8 mouse cellular contexts compared by ENCODE assay signal in genomic region chr1:182140370-182140769, GRCm38 (mm10). TPM values are rescaled to one million over a fixed set of nuclear protein-coding genes. Genes with fewer than 3 reads are reported as not detected.
DNase-seq lines count a peak whose midpoint lies in the region; ATAC-seq and TF ChIP-seq lines count a peak whose summit lies in the region.

No protein-coding gene starts in this region.

- 5% methylated on average over 6 of the region's 6 CpGs for WGBS in bone marrow, adult 2 months
- WGBS in heart, embryonic 13.5 days: 2% methylated on average over 6 of the region's 6 CpGs
- WGBS in liver, embryonic 11.5 days: 2% methylated on average over 6 of the region's 6 CpGs
- 2% methylated on average over 6 of the region's 6 CpGs for WGBS in stomach, embryonic 15.5 days

- H3K4me3 ChIP-seq in bone marrow, adult 2 months (replicated peaks; ENCODE audit: control insufficient read depth, low read depth, low read length): no peak overlapping the region
- H3K4me3 ChIP-seq in heart, embryonic 13.5 days: no peak overlapping the region
- H3K4me3 ChIP-seq in liver, embryonic 11.5 days (ENCODE audit: low read depth, low read length): no peak overlapping the region
- H3K4me3 ChIP-seq in stomach, embryonic 15.5 days (replicated peaks): no peak overlapping the region

- no peak overlapping the region for H3K27ac ChIP-seq in bone marrow, adult 2 months (ENCODE audit: control insufficient read depth, insufficient read depth, low read depth, low read length, poor library complexity)
- no peak overlapping the region for H3K27ac ChIP-seq in heart, embryonic 13.5 days (replicated peaks)
- no peak overlapping the region for H3K27ac ChIP-seq in liver, embryonic 11.5 days (ENCODE audit: low read depth, low read length)
- no peak overlapping the region for H3K27ac ChIP-seq in stomach, embryonic 15.5 days

- H3K4me2 ChIP-seq in heart, embryonic 13.5 days: peak overlapping the region; percentile 45
- 0 out of 2 replicates have a peak overlapping the region, but pooled peaks have one; percentile 11 for H3K4me2 ChIP-seq in liver, embryonic 11.5 days
- peak overlapping the region; percentile 37 for H3K4me2 ChIP-seq in stomach, embryonic 15.5 days

- no peaks in the 10 kb centered on the region for H3K9me3 ChIP-seq in heart, embryonic 13.5 days
- H3K9me3 ChIP-seq in liver, embryonic 11.5 days (ENCODE audit: control insufficient read depth, low read length): no peaks in the 10 kb centered on the region
- H3K9me3 ChIP-seq in stomach, embryonic 15.5 days: no peaks in the 10 kb centered on the region

- peak overlapping the region; percentile 58; the same call in 1 of the 2 replicates for H3K9ac ChIP-seq in heart, embryonic 13.5 days
- no peak overlapping the region for H3K9ac ChIP-seq in liver, embryonic 11.5 days (ENCODE audit: low read depth, low read length)
- no peak overlapping the region for H3K9ac ChIP-seq in stomach, embryonic 15.5 days

- H3K4me1 ChIP-seq in bone marrow, adult 2 months (ENCODE audit: control insufficient read depth, insufficient read depth, low read length): no peaks in the 10 kb centered on the region
- peaks cover 12% of the 10 kb centered on the region for H3K4me1 ChIP-seq in heart, embryonic 13.5 days
- peaks cover 5% of the 10 kb centered on the region; the same call in 1 of the 2 replicates for H3K4me1 ChIP-seq in liver, embryonic 11.5 days (replicated peaks; ENCODE audit: control insufficient read depth, insufficient read depth, low read length)
- peaks cover 7% of the 10 kb centered on the region; the same call in 1 of the 2 replicates for H3K4me1 ChIP-seq in stomach, embryonic 15.5 days

- ATAC-seq in erythroblast, adult 5-6 weeks (replicated peaks; ENCODE audit: low FRiP score, poor library complexity, severe bottlenecking): peak; percentile 84
- ATAC-seq in heart, embryonic 13.5 days (ENCODE audit: extremely low read depth, insufficient number of reproducible peaks, low FRiP score, low TSS enrichment): 0 out of 2 replicates have a peak, but pooled peaks have one; percentile 14
- ATAC-seq in liver, embryonic 11.5 days (replicated peaks; ENCODE audit: low FRiP score): peak; percentile 74
- ATAC-seq in stomach, embryonic 15.5 days (ENCODE audit: insufficient read depth, low FRiP score, low read depth): peak; percentile 65

- DNase-seq in B cell, adult 2 months: peak; percentile 84 to 85
- DNase-seq in kidney, postnatal 10 days: peak; percentile 89
- DNase-seq in liver, embryonic 11.5 days (ENCODE audit: low spot score): peak; percentile 74
- peak; percentile 88 for DNase-seq in neural tube, embryonic 10.5 days (ENCODE audit: extremely low spot score, low spot score)

- TF ChIP-seq CTCF in bone marrow, adult 2 months (IDR thresholded peaks at IDR 0.05; ENCODE audit: control insufficient read depth, insufficient read depth, low read length): peak; percentile 85

- H3K36me3 ChIP-seq in heart, embryonic 13.5 days: no peaks in the 10 kb centered on the region
- no peaks in the 10 kb centered on the region for H3K36me3 ChIP-seq in liver, embryonic 11.5 days (ENCODE audit: control insufficient read depth, insufficient read depth, low read length)
- H3K36me3 ChIP-seq in stomach, embryonic 15.5 days: no peaks in the 10 kb centered on the region

- H3K27me3 ChIP-seq in heart, embryonic 13.5 days (replicated peaks): peaks cover 28% of the 10 kb centered on the region
- peaks cover 3% of the 10 kb centered on the region; the same call in 1 of the 2 replicates for H3K27me3 ChIP-seq in liver, embryonic 11.5 days (replicated peaks; ENCODE audit: control insufficient read depth, insufficient read depth, low read length)
- H3K27me3 ChIP-seq in stomach, embryonic 15.5 days (replicated peaks): 0 out of 2 replicates have a peak, but pooled peaks cover 3% of the 10 kb centered on the region

- TF ChIP-seq POLR2A in bone marrow, adult 2 months (IDR thresholded peaks at IDR 0.05; ENCODE audit: borderline replicate concordance, control insufficient read depth, low read depth, low read length): no peak

RNA-seq across cellular contexts. Expression of gene Srp9, which starts 15.8 kb away (rescaled TPM):
- polyA plus RNA-seq in bone marrow, adult 2 months (2011; ENCODE audit: insufficient read depth, insufficient read length, low replicate concordance, missing spikeins): 69.5 and 72.7 TPM in 2 replicates
- total RNA-seq in erythroblast, adult 5-6 weeks (2015; ENCODE audit: low replicate concordance): 33.4 and 50.4 TPM in 2 replicates
- 21.3 and 21.4 TPM in 2 replicates for total RNA-seq in erythroblast, adult 5-6 weeks (2017; ENCODE audit: low replicate concordance)
- polyA plus RNA-seq in heart, embryonic 13.5 days (2015; fragmentation: Nextera tagmentation; extraction: Ambion mirVana): 95.5 and 111 TPM in 2 replicates
- polyA plus RNA-seq in liver, embryonic 11.5 days (2014; fragmentation: Nextera tagmentation; extraction: Ambion mirVana): 147 and 160 TPM in 2 replicates
- polyA plus RNA-seq in stomach, embryonic 15.5 days (2015; fragmentation: Nextera tagmentation; extraction: Ambion mirVana): 158 and 161 TPM in 2 replicates

RNA-seq across cellular contexts. Expression of gene Vmn1r1, which starts 23.9 kb away (rescaled TPM):
- not detected in 2 replicates for polyA plus RNA-seq in bone marrow, adult 2 months (2011; ENCODE audit: insufficient read depth, insufficient read length, low replicate concordance, missing spikeins)
- total RNA-seq in erythroblast, adult 5-6 weeks (2015; ENCODE audit: low replicate concordance): not detected in 2 replicates
- total RNA-seq in erythroblast, adult 5-6 weeks (2017; ENCODE audit: low replicate concordance): not detected in 2 replicates
- not detected in 2 replicates for polyA plus RNA-seq in heart, embryonic 13.5 days (2015; fragmentation: Nextera tagmentation; extraction: Ambion mirVana)
- polyA plus RNA-seq in liver, embryonic 11.5 days (2014; fragmentation: Nextera tagmentation; extraction: Ambion mirVana): not detected in 2 replicates
- not detected in 2 replicates for polyA plus RNA-seq in stomach, embryonic 15.5 days (2015; fragmentation: Nextera tagmentation; extraction: Ambion mirVana)

Comparison
In these comparisons a context has a peak if more than half of its experiments do, and no peak if none do; other contexts are left out.
1. ATAC-seq: peak in every context shown above with its lines; median percentile 84 in erythroblast, adult 5-6 weeks; 74 in liver, embryonic 11.5 days; 65 in stomach, embryonic 15.5 days; 14 in heart, embryonic 13.5 days.